Mouse (Mus musculus) forebrain, embryonic 13.5 days (tissue): ENCODE data around the gene Defb23. TPM values are rescaled to one million over a fixed set of nuclear protein-coding genes. Genes with fewer than 3 reads are reported as not detected.
A peak's percentile ranks its signal among the peaks of the same experiment; 100 is the strongest.
"Not testable (repeated sequence)": the region's sequence is repeated elsewhere in the genome, so short reads cannot be mapped to it uniquely, and the experiment has no call there.

ENCODE experiments used
- ATAC-seq: fragments of 200-750 bp; cut with Nextera tagmentation; 2 replicates; pipeline ENCODE4 v1.8.0; 2017
- H3K27ac ChIP-seq: fragments of 300-500 bp; sonication (generic); 2 replicates; pipeline ENCODE4 v1.5.1; 2015; ENCODE audit warnings: inconsistent platforms, mild to moderate bottlenecking, moderate library complexity
- H3K27me3 ChIP-seq: fragments of 300-500 bp; sonication (generic); 2 replicates; pipeline ENCODE4 v1.6.1; 2015; ENCODE audit warnings: mild to moderate bottlenecking, inconsistent platforms
- H3K36me3 ChIP-seq: fragments of 300-500 bp; sonication (generic); 2 replicates; pipeline ENCODE4 v1.6.1; 2015; ENCODE audit warnings: mild to moderate bottlenecking, inconsistent platforms; ENCODE audit not compliant: poor library complexity, severe bottlenecking
- H3K4me1 ChIP-seq: fragments of 300-500 bp; sonication (generic); 2 replicates; pipeline ENCODE4 v1.6.1; 2015; ENCODE audit warnings: inconsistent platforms
- H3K4me2 ChIP-seq: fragments of 300-500 bp; sonication (generic); 2 replicates; pipeline ENCODE4 v1.6.1; 2015; ENCODE audit warnings: inconsistent platforms, mild to moderate bottlenecking, moderate library complexity
- H3K4me3 ChIP-seq: fragments of 300-500 bp; sonication (generic); 2 replicates; pipeline ENCODE4 v1.5.1; 2015; ENCODE audit warnings: mild to moderate bottlenecking, inconsistent platforms
- H3K9ac ChIP-seq: fragments of 300-500 bp; sonication (generic); 2 replicates; pipeline ENCODE4 v1.6.1; 2015; ENCODE audit warnings: mild to moderate bottlenecking, inconsistent platforms
- H3K9me3 ChIP-seq: fragments of 300-500 bp; sonication (generic); replicated peaks from 2 replicates; pipeline ENCODE4 v1.6.1; 2016; ENCODE audit warnings: inconsistent platforms
- WGBS: fragments of 180-500 bp; shearing (Covaris S2); methylation state at CpG from one replicate; pipeline ENCODE4 v1.1.7; 2015; 5-methylcytosine and 5-hydroxymethylcytosine counted together
- polyA plus RNA-seq: library from polyadenylated mRNA; unstranded; fragments of >200 nt; fragmentation: Nextera tagmentation; extraction: Ambion mirVana; gene quantifications from 2 replicates; pipeline ENCODE4 v1.2.1, GENCODE M21; 2015

Defb23 gene
- polyA plus RNA-seq, 1 experiment from 2014 or later: not detected

DNA sequence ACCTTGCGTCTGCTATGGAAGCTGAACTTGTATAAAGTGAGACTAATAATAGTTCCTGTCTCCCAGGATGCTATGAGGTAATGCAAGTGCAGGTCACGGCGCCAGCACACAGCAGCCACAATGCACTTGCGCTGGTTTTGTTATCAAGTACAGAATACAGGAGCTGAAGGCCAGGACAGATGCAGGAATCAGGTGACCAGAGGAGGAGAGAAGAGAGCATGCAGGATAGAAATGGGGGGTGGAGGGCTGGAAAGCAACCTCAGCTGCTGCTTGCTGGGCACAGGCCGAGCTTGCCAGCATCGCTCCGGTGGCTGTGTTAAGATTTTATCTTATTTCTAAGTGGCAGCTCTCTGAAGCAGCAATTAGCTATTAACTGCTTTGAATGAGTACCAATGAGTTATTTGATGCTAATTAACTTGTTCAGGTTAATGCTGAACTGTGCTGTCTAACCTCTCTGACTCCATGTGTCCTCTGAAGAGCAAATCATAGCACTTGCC lies 28.0 kb downstream of the Defb23 start:
- Histone ChIP-seq H3K9ac (peak overlapping the region; percentile 12; the same call in 1 of the 2 replicates), H3K36me3 (no peaks in the 10 kb centered on the region), H3K4me3 (no peak overlapping the region), H3K9me3 (no peaks in the 10 kb centered on the region), H3K4me1 (peaks cover 17% of the 10 kb centered on the region), H3K4me2 (no peak overlapping the region), H3K27ac (no peak overlapping the region; the same call in 1 of the 2 replicates), H3K27me3 (no peaks in the 10 kb centered on the region)
- no peak for ATAC-seq
- 53% methylated on average over 7 of the region's 7 CpGs for WGBS

DNA sequence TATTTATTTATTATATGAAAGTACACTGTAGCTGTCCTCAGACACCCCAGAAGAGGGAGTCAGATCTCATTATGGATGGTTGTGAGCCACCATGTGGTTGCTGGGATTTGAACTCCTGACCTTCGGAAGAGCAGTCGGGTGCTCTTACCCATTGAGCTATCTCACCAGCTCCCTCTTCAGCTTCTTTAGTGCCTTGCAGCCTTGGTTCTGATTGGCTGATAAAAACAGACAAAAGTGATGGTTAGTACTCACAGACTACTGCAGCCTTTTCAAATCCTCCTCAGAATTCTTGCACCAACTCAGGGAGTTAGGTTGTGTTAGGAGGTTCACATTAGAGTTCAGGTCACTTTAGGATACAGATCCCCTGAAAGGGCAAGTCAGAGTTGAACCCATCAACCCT lies 35.9 kb downstream of the Defb23 start:
- ATAC-seq, H3K27me3 ChIP-seq, H3K9ac ChIP-seq, H3K9me3 ChIP-seq, H3K4me1 ChIP-seq, H3K36me3 ChIP-seq, H3K4me2 ChIP-seq, H3K27ac ChIP-seq, H3K4me3 ChIP-seq: not testable (repeated sequence)
- 86% methylated on average over 2 of the region's 2 CpGs for WGBS

- Histone ChIP-seq H3K27ac (no peak overlapping the region), H3K36me3 (no peaks in the 10 kb centered on the region), H3K9ac (peak overlapping the region; percentile 23; the same call in 1 of the 2 replicates), H3K4me3 (no peak overlapping the region), H3K27me3 (no peaks in the 10 kb centered on the region), H3K9me3 (no peaks in the 10 kb centered on the region), H3K4me1 (peaks cover 8% of the 10 kb centered on the region), H3K4me2 (peak overlapping the region; percentile 37)
- 4% methylated on average over 12 of the region's 12 CpGs for WGBS
- ATAC-seq: no peak
Observed at GRCm38 (mm10) chr2:152427493-152427892, 36.9 kb downstream of the Defb23 start.

GRCm38 (mm10) chr2:152415786-152416185 lies 48.6 kb downstream of the Defb23 start:
- 91% methylated on average over 3 of the region's 3 CpGs for WGBS
- no peak overlapping the region; the same call in 1 of the 2 replicates for H3K9ac ChIP-seq
- H3K27ac ChIP-seq: no peak overlapping the region
- peaks cover 7% of the 10 kb centered on the region for H3K9me3 ChIP-seq
- H3K36me3 ChIP-seq: no peaks in the 10 kb centered on the region
- H3K27me3 ChIP-seq: no peaks in the 10 kb centered on the region
- H3K4me2 ChIP-seq: peak overlapping the region; percentile 94; the same call in 1 of the 2 replicates
- H3K4me3 ChIP-seq: peak overlapping the region; percentile 76; the same call in 1 of the 2 replicates
- ATAC-seq: no peak
- peaks cover 27% of the 10 kb centered on the region for H3K4me1 ChIP-seq

DNA sequence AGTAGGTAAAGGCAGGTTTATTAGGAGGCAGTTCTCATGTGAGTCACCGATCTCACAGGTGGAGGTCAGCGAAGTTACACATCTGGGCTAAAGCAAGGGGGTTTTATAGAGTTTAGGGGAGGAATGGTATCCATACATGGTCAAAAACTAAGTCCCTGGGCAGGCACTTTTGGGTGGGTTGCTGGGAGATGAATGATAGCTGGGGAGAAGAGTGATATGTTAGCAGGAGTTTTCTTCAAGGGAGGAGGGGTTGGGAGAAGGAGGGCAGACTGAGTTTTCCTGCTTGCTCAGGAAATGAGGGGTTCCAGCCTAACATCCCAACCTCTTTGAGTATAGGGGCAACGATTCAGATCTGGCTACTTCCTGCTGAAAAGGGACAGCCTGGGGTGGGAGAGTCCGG lies 49.1 kb downstream of the Defb23 start, which contains the start of gene 6820408C15Rik:
6820408C15Rik (plus strand) TSS at position 301 of the 400 bp plus-strand sequence.
- Histone ChIP-seq H3K27ac (peak within 1 kb of the TSS; percentile 96), H3K9me3 (peaks cover 7% of the 10 kb centered on the region), H3K36me3 (no peaks in the 10 kb centered on the region), H3K4me3 (peak within 1 kb of the TSS; percentile 76), H3K4me1 (peaks cover 32% of the 10 kb centered on the region), H3K9ac (peak within 1 kb of the TSS; percentile 99), H3K27me3 (no peaks in the 10 kb centered on the region), H3K4me2 (peak within 1 kb of the TSS; percentile 94)
- no peak for ATAC-seq
- 31% methylated on average over 4 of the region's 4 CpGs for WGBS

- H3K9me3 ChIP-seq: peaks cover 7% of the 10 kb centered on the region
- no peaks in the 10 kb centered on the region for H3K27me3 ChIP-seq
- H3K27ac ChIP-seq: peak within 1 kb of the TSS; percentile 96
- H3K36me3 ChIP-seq: no peaks in the 10 kb centered on the region
- ATAC-seq: peak; percentile 85
- H3K4me1 ChIP-seq: peaks cover 35% of the 10 kb centered on the region
- peak within 1 kb of the TSS; percentile 76 for H3K4me3 ChIP-seq
- WGBS: under 1% methylated on average over 46 of the region's 65 CpGs
- H3K4me2 ChIP-seq: peak within 1 kb of the TSS; percentile 94
- H3K9ac ChIP-seq: peak within 1 kb of the TSS; percentile 99
Observed at GRCm38 (mm10) chr2:152414591-152415165, 49.7 kb downstream of the Defb23 start, which contains the start of gene Zcchc3. TSS of gene Zcchc3 (minus strand) at chr2:152415027.

GRCm38 (mm10) chr2:152413765-152414584 lies 50.4 kb downstream of the Defb23 start:
- Histone ChIP-seq H3K36me3 (no peaks in the 10 kb centered on the region), H3K4me2 (peak overlapping the region; percentile 94), H3K4me3 (peak overlapping the region; percentile 76), H3K4me1 (peaks cover 35% of the 10 kb centered on the region), H3K27me3 (no peaks in the 10 kb centered on the region), H3K9ac (peak overlapping the region; percentile 99), H3K27ac (peak overlapping the region; percentile 96), H3K9me3 (peaks cover 7% of the 10 kb centered on the region)
- ATAC-seq: peak; percentile 19
- WGBS: under 1% methylated on average over 81 of the region's 86 CpGs

DNA sequence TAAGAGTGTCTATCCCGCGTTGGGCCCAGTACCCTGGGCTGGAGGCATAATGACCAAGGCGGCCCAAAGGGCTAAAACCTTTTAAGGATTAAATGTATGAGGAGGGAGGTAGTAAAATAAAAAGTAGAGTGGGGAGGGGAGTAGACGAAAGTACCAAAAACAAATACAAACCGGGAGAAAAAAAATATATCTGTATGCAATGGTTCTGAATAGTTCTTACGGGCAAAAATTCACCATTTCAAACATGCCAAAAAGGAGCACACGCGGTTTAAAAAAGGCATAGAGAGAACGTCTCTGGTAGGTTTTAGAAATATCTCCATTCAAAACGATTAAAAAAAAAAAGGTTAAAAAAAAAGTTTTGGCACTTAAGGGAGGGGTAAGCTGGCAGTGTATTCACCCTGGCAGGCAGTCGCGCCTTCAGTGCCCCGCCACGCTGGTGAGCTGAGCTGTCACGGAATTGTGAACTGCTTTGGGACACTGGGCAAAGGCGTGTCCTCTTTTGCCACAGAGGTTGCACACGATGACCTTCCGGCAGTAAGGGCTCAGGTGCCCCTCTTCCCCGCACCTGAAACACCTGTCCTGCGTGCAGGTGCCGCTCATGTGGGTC lies 51.2 kb downstream of the Defb23 start:
- Histone ChIP-seq H3K36me3 (no peaks in the 10 kb centered on the region), H3K4me1 (peaks cover 35% of the 10 kb centered on the region), H3K9me3 (peaks cover 7% of the 10 kb centered on the region), H3K27me3 (no peaks in the 10 kb centered on the region), H3K9ac (peak overlapping the region; percentile 99), H3K4me2 (peak overlapping the region; percentile 94), H3K27ac (peak overlapping the region; percentile 98), H3K4me3 (peak overlapping the region; percentile 76)
- 1% methylated on average over 21 of the region's 21 CpGs for WGBS
- no peak for ATAC-seq

GRCm38 (mm10) chr2:152412526-152413157 lies 51.8 kb downstream of the Defb23 start:
- Histone ChIP-seq H3K4me1 (peaks cover 35% of the 10 kb centered on the region), H3K9ac (peak overlapping the region; percentile 99), H3K9me3 (peaks cover 7% of the 10 kb centered on the region), H3K27me3 (no peaks in the 10 kb centered on the region), H3K27ac (peak overlapping the region; percentile 98), H3K4me2 (peak overlapping the region; percentile 94), H3K4me3 (peak overlapping the region; percentile 76), H3K36me3 (no peaks in the 10 kb centered on the region)
- under 1% methylated on average over 15 of the region's 15 CpGs for WGBS
- ATAC-seq: no peak

- H3K9ac ChIP-seq: peak overlapping the region; percentile 99
- no peaks in the 10 kb centered on the region for H3K36me3 ChIP-seq
- peak overlapping the region; percentile 94 for H3K4me2 ChIP-seq
- ATAC-seq: no peak
- no peaks in the 10 kb centered on the region for H3K27me3 ChIP-seq
- peaks cover 7% of the 10 kb centered on the region for H3K9me3 ChIP-seq
- peaks cover 41% of the 10 kb centered on the region for H3K4me1 ChIP-seq
- WGBS: under 1% methylated on average over 7 of the region's 7 CpGs
- peak overlapping the region; percentile 76 for H3K4me3 ChIP-seq
- peak overlapping the region; percentile 98 for H3K27ac ChIP-seq
Observed at GRCm38 (mm10) chr2:152411471-152411870, 52.9 kb downstream of the Defb23 start.

GRCm38 (mm10) chr2:152410971-152411371 lies 53.4 kb downstream of the Defb23 start:
- Histone ChIP-seq H3K4me1 (peaks cover 44% of the 10 kb centered on the region), H3K9me3 (peaks cover 3% of the 10 kb centered on the region), H3K4me3 (peak overlapping the region; percentile 76), H3K36me3 (no peaks in the 10 kb centered on the region), H3K9ac (peak overlapping the region; percentile 99), H3K4me2 (peak overlapping the region; percentile 94), H3K27ac (peak overlapping the region; percentile 98), H3K27me3 (no peaks in the 10 kb centered on the region)
- peak; percentile 67 for ATAC-seq
- 0% methylated on average over 15 of the region's 15 CpGs for WGBS
